Mouse (Mus musculus) cerebellum, adult 11-12 months (tissue): Measurements from ENCODE around the gene Cd34.

Experiments
- DNase-seq: peaks from one replicate; pipeline ENCODE4 v3.0.0; 2022

Cd34 gene

GRCm38 (mm10) chr1:194976517-194977370 is 38.1 kb downstream of the Cd34 start:
- peak; percentile 86 for DNase-seq

- DNase-seq = peak; percentile 86
These were observed 38.7 kb downstream of the Cd34 start for GRCm38 (mm10) chr1:194977371-194977761.

- peak; percentile 56 for DNase-seq
These were observed 39.5 kb downstream of the Cd34 start for GRCm38 (mm10) chr1:194977946-194978720.

GRCm38 (mm10) chr1:194980826-194981435 is 42.3 kb downstream of the Cd34 start:
- DNase-seq = no peak

- DNase-seq = peak; percentile 37
These were observed 44.5 kb downstream of the Cd34 start for GRCm38 (mm10) chr1:194982931-194983690.

GRCm38 (mm10) chr1:194984914-194985313 is 46.3 kb downstream of the Cd34 start:
- DNase-seq = no peak

GRCm38 (mm10) chr1:194985442-194986210 is 47.0 kb downstream of the Cd34 start:
- no peak for DNase-seq

GRCm38 (mm10) chr1:194989024-194989423 is 50.4 kb downstream of the Cd34 start:
- no peak for DNase-seq

- no peak for DNase-seq
These were observed 52.4 kb downstream of the Cd34 start for GRCm38 (mm10) chr1:194990976-194991375.

- DNase-seq = no peak
These were observed 53.0 kb downstream of the Cd34 start for GRCm38 (mm10) chr1:194991654-194992053.

GRCm38 (mm10) chr1:194992589-194993317 is 54.1 kb downstream of the Cd34 start:
- no peak for DNase-seq

- no peak for DNase-seq
These were observed 54.9 kb downstream of the Cd34 start for GRCm38 (mm10) chr1:194993409-194993988.

- no peak for DNase-seq
These were observed 55.6 kb downstream of the Cd34 start for GRCm38 (mm10) chr1:194994262-194994661.

GRCm38 (mm10) chr1:194995196-194995595 is 56.6 kb downstream of the Cd34 start:
- no peak for DNase-seq

GRCm38 (mm10) chr1:194998396-194998795 is 59.8 kb downstream of the Cd34 start:
- no peak for DNase-seq

GRCm38 (mm10) chr1:195003328-195003727 is 64.7 kb downstream of the Cd34 start:
- DNase-seq = no peak

GRCm38 (mm10) chr1:195004194-195004593 is 65.6 kb downstream of the Cd34 start:
- DNase-seq = no peak

GRCm38 (mm10) chr1:195006267-195006666 is 67.6 kb downstream of the Cd34 start:
- DNase-seq = no peak
